Mouse (Mus musculus) liver, embryonic 14.5 days (tissue): ENCODE measurements around the gene Rhobtb1.

ENCODE experiments used
- CTCF ChIP-seq: IDR thresholded peaks from 2 replicates; pipeline ENCODE4 v1.5.1; 2016; ENCODE audit warnings: antibody characterized with exemption, low read depth, control low read depth
- EP300 ChIP-seq: IDR thresholded peaks from 2 replicates; pipeline ENCODE4 v1.6.1; 2016; ENCODE audit warnings: antibody characterized with exemption, low read depth

DNA sequence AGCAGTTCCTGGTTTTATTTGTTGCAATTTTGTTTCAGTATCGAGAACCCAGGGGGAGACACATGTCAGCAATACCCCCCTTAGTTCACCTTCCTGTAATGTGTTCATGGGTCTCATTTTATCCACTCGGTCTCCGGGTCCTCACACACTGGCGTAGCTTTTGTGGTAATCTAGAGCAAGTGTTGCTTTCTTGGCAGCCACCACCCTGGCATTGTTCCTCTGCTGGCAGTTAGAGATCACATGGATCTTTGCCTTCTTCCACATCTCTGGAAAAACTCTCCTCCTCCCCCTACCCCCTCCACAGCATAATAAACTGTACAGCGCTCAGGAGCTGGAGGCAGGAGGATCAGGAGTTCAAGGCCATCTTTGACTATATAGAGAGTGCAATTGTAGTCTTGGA, 41.0 kb downstream of the Rhobtb1 start:
- no peak for TF ChIP-seq EP300
- no peak for TF ChIP-seq CTCF
